Mouse (Mus musculus): Measurements from ENCODE around the gene Anks6.

Anks6 gene

GRCm38 (mm10) chr4:46990281-46991015 lies 66.8 kb downstream of the Anks6 start:
- no peak for DNase-seq (ENCODE audit: low read depth, low spot score)

GRCm38 (mm10) chr4:46989842-46990241 lies 67.4 kb downstream of the Anks6 start:
- peak; percentile 38 for DNase-seq (ENCODE audit: low read depth, low spot score)

GRCm38 (mm10) chr4:46988824-46989223 lies 68.4 kb downstream of the Anks6 start:
- DNase-seq (ENCODE audit: low read depth, low spot score) = no peak

- no peak for DNase-seq (ENCODE audit: low read depth, low spot score)
Measured at GRCm38 (mm10) chr4:46988257-46988656, 69.0 kb downstream of the Anks6 start.

- no peak for DNase-seq (ENCODE audit: low read depth, low spot score)
Measured at GRCm38 (mm10) chr4:46987809-46988208, 69.4 kb downstream of the Anks6 start.

GRCm38 (mm10) chr4:46986054-46986453 lies 71.2 kb downstream of the Anks6 start:
- DNase-seq (ENCODE audit: low read depth, low spot score) = no peak

GRCm38 (mm10) chr4:46982912-46983311 lies 74.3 kb downstream of the Anks6 start:
- no peak for DNase-seq (ENCODE audit: low read depth, low spot score)

GRCm38 (mm10) chr4:46982094-46982493 lies 75.1 kb downstream of the Anks6 start:
- no peak for DNase-seq (ENCODE audit: low read depth, low spot score)

GRCm38 (mm10) chr4:46978371-46978770 lies 78.9 kb downstream of the Anks6 start:
- no peak for DNase-seq (ENCODE audit: low read depth, low spot score)

- DNase-seq (ENCODE audit: low read depth, low spot score) = no peak
Measured at GRCm38 (mm10) chr4:46977161-46977560, 80.1 kb downstream of the Anks6 start.

- no peak for DNase-seq (ENCODE audit: low read depth, low spot score)
Measured at GRCm38 (mm10) chr4:46976671-46977071, 80.6 kb downstream of the Anks6 start.

GRCm38 (mm10) chr4:46973322-46973721 lies 83.9 kb downstream of the Anks6 start:
- DNase-seq (ENCODE audit: low read depth, low spot score) = no peak

- DNase-seq (ENCODE audit: low read depth, low spot score) = no peak
Measured at GRCm38 (mm10) chr4:46967981-46968380, 89.2 kb downstream of the Anks6 start.

- DNase-seq (ENCODE audit: low read depth, low spot score) = no peak
Measured at GRCm38 (mm10) chr4:46966551-46966950, 90.7 kb downstream of the Anks6 start.

Data from embryo, embryonic 11.5 days (tissue).